Mouse (Mus musculus) MEL (cell line): ENCODE measurements around the gene Nrn1l. TPM values are rescaled to one million over a fixed set of nuclear protein-coding genes. Genes with fewer than 3 reads are reported as not detected.

Experiments
- DNase-seq: peaks from one replicate; pipeline ENCODE4 v3.0.0; 2011; ENCODE audit warnings: low read depth, low spot score
- H3K27ac ChIP-seq: 2 replicates; pipeline ENCODE4 v1.5.1; 2012; ENCODE audit warnings: low read depth, mild to moderate bottlenecking, control low read depth, low read length, moderate library complexity; ENCODE audit not compliant: control insufficient read depth
- H3K27me3 ChIP-seq, 2 experiments: fragments of 150-350 bp in 1 of 2; sonication (generic) in 1 of 2; 2 replicates each; pipeline ENCODE4 v1.6.1; 2012; ENCODE audit warnings: low read length in 2 of 2, mild to moderate bottlenecking in 2 of 2, improper control_type of control experiment in 1 of 2, moderate library complexity in 1 of 2; ENCODE audit not compliant: insufficient read depth in 2 of 2, control insufficient read depth in 1 of 2
- H3K36me3 ChIP-seq, 2 experiments: 2 replicates each; pipeline ENCODE4 v1.6.1; 2012 to 2014; ENCODE audit warnings: low read length in 2 of 2, improper control_type of control experiment in 1 of 2, inconsistent platforms in 1 of 2, mild to moderate bottlenecking in 1 of 2; ENCODE audit not compliant: insufficient read depth in 2 of 2, control insufficient read depth in 1 of 2
- H3K4me1 ChIP-seq, 2 experiments: fragments of 150-350 bp in 1 of 2; sonication (generic) in 1 of 2; 2 replicates each; pipeline ENCODE4 v1.6.1; 2012; ENCODE audit warnings: low read length in 2 of 2, improper control_type of control experiment in 1 of 2, mild to moderate bottlenecking in 1 of 2; ENCODE audit not compliant: insufficient read depth in 2 of 2, control insufficient read depth in 1 of 2
- H3K4me3 ChIP-seq, 2 experiments: fragments of 150-350 bp in 1 of 2; sonication (generic) in 1 of 2; 2 replicates each; pipeline ENCODE4 v1.5.1; 2012; ENCODE audit warnings: low read depth in 2 of 2, low read length in 2 of 2, mild to moderate bottlenecking in 2 of 2, moderate library complexity in 2 of 2, control low read depth in 1 of 2, improper control_type of control experiment in 1 of 2; ENCODE audit not compliant: control insufficient read depth in 1 of 2, insufficient read depth in 1 of 2
- H3K79me2 ChIP-seq: 2 replicates; pipeline ENCODE4 v1.6.1; 2012; ENCODE audit warnings: mild to moderate bottlenecking, low read length, moderate library complexity; ENCODE audit not compliant: control insufficient read depth, poor library complexity, insufficient read depth
- H3K9ac ChIP-seq: 2 replicates; pipeline ENCODE4 v1.6.1; 2012; ENCODE audit warnings: low read depth, mild to moderate bottlenecking, control low read depth, low read length, moderate library complexity; ENCODE audit not compliant: control insufficient read depth, poor library complexity, severe bottlenecking
- H3K9me3 ChIP-seq: fragments of 150-350 bp; sonication (generic); replicated peaks from 2 replicates; pipeline ENCODE4 v1.6.1; 2012; ENCODE audit warnings: mild to moderate bottlenecking, low read length, improper control_type of control experiment, moderate library complexity; ENCODE audit not compliant: insufficient read depth
- CHD1 ChIP-seq: IDR thresholded peaks from 2 replicates; pipeline ENCODE4 v1.6.1; 2012; ENCODE audit warnings: low read depth, mild to moderate bottlenecking, inconsistent platforms, low read length, improper control_type of control experiment
- CHD2 ChIP-seq: IDR thresholded peaks from 2 replicates; pipeline ENCODE4 v1.6.1; 2011; ENCODE audit warnings: low read length, improper control_type of control experiment
- CTCF ChIP-seq, 3 experiments: IDR thresholded peaks in 2 of 3; conservative IDR thresholded peaks in 1 of 3; 2 replicates each; pipeline ENCODE4 v1.5.1; 2011 to 2012; ENCODE audit warnings: low read length in 3 of 3, low read depth in 2 of 3, mild to moderate bottlenecking in 2 of 3, improper control_type of control experiment in 1 of 3, inconsistent platforms in 1 of 3, mixed read lengths in 1 of 3, moderate library complexity in 1 of 3; ENCODE audit not compliant: control insufficient read depth in 1 of 3, insufficient read depth in 1 of 3, poor library complexity in 1 of 3, severe bottlenecking in 1 of 3
- E2F4 ChIP-seq: IDR thresholded peaks from 2 replicates; pipeline ENCODE4 v1.6.1; 2011; ENCODE audit warnings: low read depth, low read length, improper control_type of control experiment, borderline replicate concordance
- ELF1 ChIP-seq: IDR thresholded peaks from 2 replicates; pipeline ENCODE4 v1.6.1; 2014; ENCODE audit warnings: low read depth, mild to moderate bottlenecking, inconsistent platforms, low read length, improper control_type of control experiment, moderate library complexity
- EP300 ChIP-seq, 2 experiments: IDR thresholded peaks; 2 replicates each; pipeline ENCODE4 v1.6.1; 2011; ENCODE audit warnings: improper control_type of control experiment in 2 of 2, low read length in 2 of 2, low read depth in 1 of 2, mild to moderate bottlenecking in 1 of 2
- ETS1 ChIP-seq: IDR thresholded peaks from 2 replicates; pipeline ENCODE4 v1.6.1; 2012; ENCODE audit warnings: low read depth, mild to moderate bottlenecking, inconsistent platforms, low read length, improper control_type of control experiment, moderate library complexity
- GABPA ChIP-seq: IDR thresholded peaks from 2 replicates; pipeline ENCODE4 v1.6.1; 2012; ENCODE audit warnings: low read depth, mild to moderate bottlenecking, inconsistent platforms, low read length, improper control_type of control experiment, moderate library complexity
- GATA1 ChIP-seq: IDR thresholded peaks from 2 replicates; pipeline ENCODE4 v1.6.1; 2011; ENCODE audit warnings: low read depth, low read length, improper control_type of control experiment
- HCFC1 ChIP-seq: IDR thresholded peaks from 2 replicates; pipeline ENCODE4 v1.6.1; 2012; ENCODE audit warnings: low read depth, mild to moderate bottlenecking, inconsistent platforms, low read length, improper control_type of control experiment, moderate library complexity
- KAT2A ChIP-seq: conservative IDR thresholded peaks from 2 replicates; pipeline ENCODE4 v1.6.1; 2012; ENCODE audit warnings: low read depth, low read length, improper control_type of control experiment, inconsistent platforms
- MAFK ChIP-seq: IDR thresholded peaks from 2 replicates; pipeline ENCODE4 v1.6.1; 2011; ENCODE audit warnings: low read depth, mild to moderate bottlenecking, low read length, improper control_type of control experiment, borderline replicate concordance
- MAX ChIP-seq: IDR thresholded peaks from 2 replicates; pipeline ENCODE4 v1.6.1; 2011; ENCODE audit warnings: low read length, improper control_type of control experiment
- MAZ ChIP-seq: IDR thresholded peaks from 2 replicates; pipeline ENCODE4 v1.6.1; 2012; ENCODE audit warnings: low read depth, mild to moderate bottlenecking, inconsistent platforms, low read length, improper control_type of control experiment
- MEF2A ChIP-seq: IDR thresholded peaks from 2 replicates; pipeline ENCODE4 v1.6.1; 2014; ENCODE audit warnings: low read depth, mild to moderate bottlenecking, inconsistent platforms, low read length, improper control_type of control experiment; ENCODE audit not compliant: poor library complexity, insufficient replicate concordance, severe bottlenecking; ENCODE audit errors: extremely low read depth
- MXI1 ChIP-seq: IDR thresholded peaks from 2 replicates; pipeline ENCODE4 v1.6.1; 2011; ENCODE audit warnings: mild to moderate bottlenecking, low read depth, low read length, improper control_type of control experiment
- MYB ChIP-seq: IDR thresholded peaks from 2 replicates; pipeline ENCODE4 v1.6.1; 2011; ENCODE audit warnings: mild to moderate bottlenecking, low read depth, low read length, improper control_type of control experiment
- MYC ChIP-seq: IDR thresholded peaks from 2 replicates; pipeline ENCODE4 v1.6.1; 2011; ENCODE audit warnings: low read depth, mild to moderate bottlenecking, low read length, improper control_type of control experiment, moderate library complexity
- NELFE ChIP-seq: IDR thresholded peaks from 2 replicates; pipeline ENCODE4 v1.6.1; 2011; ENCODE audit warnings: low read depth, low read length, improper control_type of control experiment
- NRF1 ChIP-seq: IDR thresholded peaks from 2 replicates; pipeline ENCODE4 v1.6.1; 2014; ENCODE audit warnings: low read depth, mild to moderate bottlenecking, inconsistent platforms, low read length, improper control_type of control experiment, moderate library complexity; ENCODE audit not compliant: poor library complexity, insufficient read depth, severe bottlenecking
- POLR2A ChIP-seq, 2 experiments: IDR thresholded peaks; 2 replicates each; pipeline ENCODE4 v1.6.1; 2011 to 2012; ENCODE audit warnings: low read length in 2 of 2, mild to moderate bottlenecking in 2 of 2, control low read depth in 1 of 2, improper control_type of control experiment in 1 of 2, low read depth in 1 of 2, moderate library complexity in 1 of 2; ENCODE audit not compliant: control insufficient read depth in 1 of 2, insufficient read depth in 1 of 2, poor library complexity in 1 of 2
- POLR2AphosphoS2 ChIP-seq: IDR thresholded peaks from 2 replicates; pipeline ENCODE4 v1.6.1; 2011; ENCODE audit warnings: low read length, improper control_type of control experiment
- POLR2AphosphoS5 ChIP-seq: IDR thresholded peaks from 2 replicates; pipeline ENCODE4 v1.6.1; 2012; ENCODE audit warnings: low read depth, borderline replicate concordance, mild to moderate bottlenecking, inconsistent platforms, low read length, moderate library complexity, mixed read lengths
- RCOR1 ChIP-seq: IDR thresholded peaks from 2 replicates; pipeline ENCODE4 v1.6.1; 2012; ENCODE audit warnings: low read depth, mild to moderate bottlenecking, inconsistent platforms, low read length, improper control_type of control experiment
- SIN3A ChIP-seq: IDR thresholded peaks from 2 replicates; pipeline ENCODE4 v1.6.1; 2012; ENCODE audit warnings: low read length, improper control_type of control experiment, inconsistent platforms
- SMC3 ChIP-seq: IDR thresholded peaks from 2 replicates; pipeline ENCODE4 v1.6.1; 2011; ENCODE audit warnings: low read depth, low read length, improper control_type of control experiment
- TAL1 ChIP-seq: IDR thresholded peaks from 2 replicates; pipeline ENCODE4 v1.6.1; 2012; ENCODE audit warnings: mild to moderate bottlenecking, inconsistent platforms, low read length, moderate library complexity, mixed read lengths
- TBP ChIP-seq: IDR thresholded peaks from 2 replicates; pipeline ENCODE4 v1.8.0; 2011; ENCODE audit warnings: low read depth, low read length, improper control_type of control experiment
- TCF12 ChIP-seq: IDR thresholded peaks from 2 replicates; pipeline ENCODE4 v1.6.1; 2014; ENCODE audit warnings: low read depth, mild to moderate bottlenecking, inconsistent platforms, low read length, improper control_type of control experiment, moderate library complexity
- UBTF ChIP-seq: IDR thresholded peaks from 2 replicates; pipeline ENCODE4 v1.6.1; 2012; ENCODE audit warnings: low read depth, mild to moderate bottlenecking, inconsistent platforms, low read length, improper control_type of control experiment, moderate library complexity, borderline replicate concordance; ENCODE audit not compliant: insufficient read depth
- USF1 ChIP-seq: IDR thresholded peaks from 2 replicates; pipeline ENCODE4 v1.6.1; 2014; ENCODE audit warnings: low read depth, mild to moderate bottlenecking, inconsistent platforms, low read length, improper control_type of control experiment, moderate library complexity
- USF2 ChIP-seq, 2 experiments: IDR thresholded peaks; 2 replicates each; pipeline ENCODE4 v1.6.1; 2011 to 2012; ENCODE audit warnings: improper control_type of control experiment in 2 of 2, low read length in 2 of 2, borderline replicate concordance in 1 of 2, inconsistent platforms in 1 of 2, low read depth in 1 of 2, mild to moderate bottlenecking in 1 of 2; ENCODE audit not compliant: insufficient read depth in 1 of 2
- ZC3H11A ChIP-seq: IDR thresholded peaks from 2 replicates; pipeline ENCODE4 v1.6.1; 2012; ENCODE audit warnings: low read depth, mild to moderate bottlenecking, inconsistent platforms, low read length, improper control_type of control experiment
- ZKSCAN1 ChIP-seq: IDR thresholded peaks from 2 replicates; pipeline ENCODE4 v1.6.1; 2012; ENCODE audit warnings: low read depth, mild to moderate bottlenecking, inconsistent platforms, low read length, improper control_type of control experiment, moderate library complexity
- ZMIZ1 ChIP-seq: IDR thresholded peaks from 2 replicates; pipeline ENCODE4 v1.6.1; 2012; ENCODE audit warnings: low read depth, mild to moderate bottlenecking, inconsistent platforms, low read length, improper control_type of control experiment, moderate library complexity
- ZNF384 ChIP-seq: IDR thresholded peaks from 2 replicates; pipeline ENCODE4 v1.6.1; 2012; ENCODE audit warnings: low read depth, mild to moderate bottlenecking, inconsistent platforms, low read length, improper control_type of control experiment
- polyA plus RNA-seq, 2 experiments: library from polyadenylated mRNA; stranded (reverse) in 1 of 2; unstranded in 1 of 2; fragments of >175 nt in 1 of 2; fragments of >200 nt in 1 of 2; gene quantifications; 2 replicates each; pipeline versions ENCODE4 v1.2.1 to v1.2.4; 2012; ENCODE audit warnings: low replicate concordance in 2 of 2, low read depth in 1 of 2; ENCODE audit not compliant: insufficient read length in 2 of 2, insufficient read depth in 1 of 2, missing spikeins in 1 of 2
- total RNA-seq: library from RNA; depleted of rRNA; stranded (reverse); fragments of 300-350 nt; gene quantifications from 2 replicates; pipeline ENCODE4 v1.2.3, GENCODE M21; 2012

Gene Nrn1l
- total and polyA plus RNA-seq, 3 experiments: 0.39 TPM; not detected in 2

GRCm38 (mm10) chr8:105851651-105852143 lies 41.7 kb upstream of the Nrn1l start:
- Histone ChIP-seq H3K27ac (peak overlapping the region; percentile 80), H3K79me2 (peaks cover 21% of the 10 kb centered on the region), H3K9ac (peak overlapping the region; percentile 88), H3K4me1 (peaks cover 0 to 18% of the 10 kb centered on the region in 2 experiments; a peak in 2 of 4 replicates), H3K9me3 (no peaks in the 10 kb centered on the region), H3K4me3 (peak overlapping the region; percentile 74 to 93), H3K36me3 (peaks cover 0 to 13% of the 10 kb centered on the region in 2 experiments; a peak in 2 of 4 replicates), H3K27me3 (no peaks in the 10 kb centered on the region)
- peak; percentile 97 for DNase-seq
- TF ChIP-seq MXI1 (peak; percentile 93), MYC (peak; percentile 56; the same call in 1 of the 2 replicates), USF2 (IDR thresholded peaks at IDR 0.05; ENCODE audit: borderline replicate concordance in 1 of 2, insufficient read depth in 1 of 2, low read depth in 1 of 2, low read length in 2 of 2) (no peak), POLR2AphosphoS2 (peak; percentile 92), POLR2A (IDR thresholded peaks at IDR 0.05; ENCODE audit: control insufficient read depth in 1 of 2, insufficient read depth in 1 of 2, low read depth in 1 of 2, low read length in 2 of 2, poor library complexity in 1 of 2) (peak; percentile 87 to 97), ZC3H11A (no peak), TCF12 (peak; percentile 28; the same call in 1 of the 2 replicates), MEF2A (no peak), TBP (peak; percentile 85), SIN3A (peak; percentile 95), MAFK (no peak), SMC3 (no peak), ZKSCAN1 (no peak), CHD1 (no peak), MAX (peak; percentile 60; the same call in 1 of the 2 replicates), GABPA (no peak), RCOR1 (no peak), MYB (no peak), USF1 (peak; percentile 39; the same call in 1 of the 2 replicates), POLR2AphosphoS5 (no peak), NELFE (peak; percentile 97), ZMIZ1 (peak; percentile 84), MAZ (peak; percentile 83), GATA1 (no peak; the same call in 1 of the 2 replicates), KAT2A (peak; percentile 93), CTCF (IDR thresholded peaks at IDR 0.05 in 2 of 3, conservative IDR thresholded peaks at IDR 0.05 in 1 of 3; ENCODE audit: control insufficient read depth in 1 of 3, insufficient read depth in 1 of 3, low read depth in 2 of 3, low read length in 3 of 3, poor library complexity in 1 of 3, severe bottlenecking in 1 of 3) (no peak), ELF1 (peak; percentile 50; the same call in 1 of the 2 replicates), CHD2 (peak; percentile 100), UBTF (no peak), EP300 (IDR thresholded peaks at IDR 0.05; ENCODE audit: low read depth in 1 of 2, low read length in 2 of 2) (no peak), ZNF384 (no peak), ETS1 (peak; percentile 42; the same call in 1 of the 2 replicates), NRF1 (0 out of 2 replicates have a peak, but pooled peaks have one; percentile 33), HCFC1 (peak; percentile 100), TAL1 (peak; percentile 29; the same call in 1 of the 2 replicates), E2F4 (no peak)
